Mouse (Mus musculus) cerebellum, postnatal 4 days (tissue): ENCODE results near the gene Gm28051.

Experiments used
- DNase-seq, 2 experiments: peaks; one replicate each; pipeline ENCODE4 v3.0.0; 2022; ENCODE audit warnings: low spot score in 2 of 2, mixed read lengths in 1 of 2

Gm28051 gene

GRCm38 (mm10) chr12:102705906-102706640, 51.5 kb downstream of the Gm28051 start:
- no peak for DNase-seq

DNA sequence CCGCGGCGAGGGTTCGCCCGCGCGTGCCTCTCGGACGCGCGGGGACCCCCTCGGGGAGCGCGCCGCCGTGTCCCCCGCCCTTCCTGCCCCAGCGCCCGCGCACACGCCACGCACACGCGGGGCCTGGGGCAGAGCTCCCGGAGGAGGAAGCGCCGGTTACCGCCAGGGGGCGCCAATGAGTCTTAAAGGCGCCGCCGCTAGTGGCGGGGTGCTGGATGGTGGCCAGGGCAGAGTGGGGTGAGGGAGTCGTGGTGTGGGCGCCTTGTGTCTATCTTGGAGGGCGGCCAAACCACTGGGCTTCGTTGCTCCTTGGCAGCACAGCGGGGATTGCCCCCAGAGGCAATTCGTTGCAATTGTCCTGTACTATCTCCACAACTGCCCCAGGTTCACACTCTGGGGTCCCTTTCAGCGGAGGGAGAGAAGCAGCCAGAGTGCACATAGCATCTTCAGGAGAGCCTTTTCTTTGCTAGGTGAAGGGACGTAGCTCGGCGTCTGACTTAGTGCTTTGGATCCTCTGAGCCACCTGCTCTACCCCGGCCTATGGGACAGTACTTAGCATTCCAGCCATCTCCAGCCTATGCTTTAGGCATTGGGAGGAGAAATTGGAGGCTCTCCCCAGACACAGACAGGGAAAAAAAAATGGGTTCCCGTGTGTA, 52.2 kb downstream of the Gm28051 start:
- DNase-seq = peak; percentile 82 to 92

DNA sequence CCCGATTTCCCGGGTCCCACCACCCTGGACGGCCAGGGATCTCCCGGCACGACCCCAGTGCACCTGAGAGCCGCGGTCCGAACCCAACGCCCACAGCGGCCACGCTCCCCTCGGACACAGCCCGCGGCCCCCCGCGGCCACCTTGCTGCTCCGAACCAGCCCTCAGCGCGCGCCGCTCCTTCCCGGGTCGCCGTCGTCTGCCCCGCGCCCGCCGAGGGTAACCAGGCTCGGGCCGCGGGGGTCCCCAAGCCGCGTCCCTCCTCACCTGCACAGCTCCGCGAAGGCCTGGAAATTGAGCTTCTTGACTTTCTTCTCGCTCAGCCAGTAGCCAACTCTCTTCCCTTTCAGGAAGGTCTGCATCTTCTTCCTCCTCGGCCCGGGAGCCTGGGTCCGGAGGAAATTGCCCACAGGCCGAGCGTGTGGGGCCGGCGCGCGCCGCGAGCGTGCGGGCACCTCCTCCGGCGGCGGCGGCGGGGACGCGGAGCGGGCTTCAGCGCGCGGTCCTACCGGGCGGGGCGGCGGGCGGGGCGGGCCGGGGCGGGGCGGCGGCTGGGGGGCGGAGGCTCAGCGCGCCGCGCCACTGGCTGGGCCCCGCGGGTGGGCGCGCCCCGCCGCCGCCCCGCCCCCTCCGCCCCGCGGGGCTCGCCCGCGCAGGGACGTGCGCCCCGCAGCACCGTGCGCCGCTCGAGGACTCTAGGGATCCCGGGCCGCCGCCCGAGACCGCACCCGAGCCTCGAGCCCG, 52.9 kb downstream of the Gm28051 start, which contains the start of gene Itpk1:
Gene Itpk1 (minus strand): TSS at position 474 of the 742 bp plus-strand sequence.
- DNase-seq = peak; percentile 39 to 49

DNA sequence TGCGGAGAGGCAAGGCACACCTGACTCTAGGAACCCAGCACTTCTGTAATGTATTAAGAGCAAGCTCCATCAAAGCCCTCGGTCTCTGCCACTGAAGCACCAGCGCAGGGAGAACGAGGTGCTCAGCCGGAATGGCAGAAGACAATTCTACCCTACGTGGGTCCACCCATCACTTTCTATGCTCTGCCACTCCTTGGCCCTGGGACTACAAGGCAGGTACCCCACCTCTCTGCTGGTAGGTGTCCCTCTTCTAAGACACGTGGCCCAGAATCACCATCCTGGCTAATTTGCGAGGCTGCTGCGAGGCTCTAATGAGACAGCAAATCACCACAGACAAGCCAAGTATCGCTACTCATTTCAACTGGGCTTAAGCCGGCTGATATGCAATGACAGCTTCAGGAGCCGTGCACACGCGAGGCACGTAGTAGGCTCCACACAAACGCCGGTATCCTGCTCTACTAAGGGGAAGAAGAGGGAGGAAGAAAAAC, 53.6 kb downstream of the Gm28051 start:
- DNase-seq = no peak

DNA sequence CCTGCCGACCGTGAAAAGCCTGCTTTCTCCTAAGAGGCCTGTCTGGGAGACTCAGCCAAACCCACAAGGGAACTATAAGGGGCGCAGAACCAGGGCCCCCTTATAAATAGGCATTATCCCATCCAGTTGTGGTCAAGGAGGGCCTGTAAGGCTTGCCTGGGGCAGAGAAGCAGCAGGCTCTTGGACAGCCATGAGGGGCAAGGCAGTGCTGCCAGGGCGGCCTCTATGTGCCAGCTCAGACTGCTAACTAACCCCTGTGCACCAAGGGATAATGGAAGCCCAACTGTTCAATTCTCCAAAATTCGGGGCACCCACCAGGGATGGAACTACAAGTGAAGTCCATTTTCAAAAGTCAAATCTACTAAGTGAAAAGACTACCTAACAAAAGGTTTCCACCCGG, 54.1 kb downstream of the Gm28051 start:
- no peak for DNase-seq

DNA sequence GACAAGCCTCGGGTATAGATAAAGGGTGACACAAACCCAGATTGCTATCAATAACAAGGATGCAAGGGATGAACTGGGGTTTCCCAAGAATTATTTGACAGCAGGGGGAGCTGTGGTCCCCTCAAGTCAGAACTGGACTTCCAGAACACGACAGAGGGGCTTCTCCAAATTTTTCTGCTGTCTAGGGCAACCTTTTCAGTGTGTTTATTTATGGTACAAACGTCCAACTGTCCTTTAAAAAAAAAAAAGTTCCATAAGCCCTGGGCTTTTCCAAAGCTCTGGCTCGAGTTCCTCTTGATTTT, 54.5 kb downstream of the Gm28051 start:
- peak in 1 of 2 experiments; percentile 45 for DNase-seq

GRCm38 (mm10) chr12:102702356-102703110, 55.0 kb downstream of the Gm28051 start:
- DNase-seq = peak; percentile 68 to 83

DNA sequence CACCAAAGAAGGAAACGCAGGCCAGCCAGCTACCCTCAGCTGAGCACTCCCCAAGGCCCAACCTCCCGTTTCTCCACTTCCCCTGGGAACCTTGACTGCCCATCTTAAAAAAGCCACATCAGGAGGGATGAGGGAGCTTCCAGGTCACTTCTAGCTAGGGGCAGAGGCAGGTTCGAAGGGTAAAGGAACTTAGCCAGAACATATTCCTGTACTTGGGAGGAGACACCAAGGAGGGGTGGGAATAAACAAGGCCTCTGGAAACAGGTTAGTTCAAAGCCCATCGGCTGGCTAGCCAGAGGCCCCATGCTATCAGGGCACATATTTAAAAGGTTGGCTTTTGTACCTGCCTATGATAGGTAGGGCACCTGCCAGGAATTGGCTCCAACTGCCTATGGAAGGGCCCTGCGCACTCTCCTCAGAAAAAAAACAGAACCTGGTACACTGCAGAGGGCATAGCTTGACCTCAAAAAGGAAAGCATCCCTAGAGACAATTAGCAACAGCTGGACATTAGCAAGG, 55.8 kb downstream of the Gm28051 start:
- no peak for DNase-seq

GRCm38 (mm10) chr12:102700453-102700852, 57.1 kb downstream of the Gm28051 start:
- DNase-seq = no peak

DNA sequence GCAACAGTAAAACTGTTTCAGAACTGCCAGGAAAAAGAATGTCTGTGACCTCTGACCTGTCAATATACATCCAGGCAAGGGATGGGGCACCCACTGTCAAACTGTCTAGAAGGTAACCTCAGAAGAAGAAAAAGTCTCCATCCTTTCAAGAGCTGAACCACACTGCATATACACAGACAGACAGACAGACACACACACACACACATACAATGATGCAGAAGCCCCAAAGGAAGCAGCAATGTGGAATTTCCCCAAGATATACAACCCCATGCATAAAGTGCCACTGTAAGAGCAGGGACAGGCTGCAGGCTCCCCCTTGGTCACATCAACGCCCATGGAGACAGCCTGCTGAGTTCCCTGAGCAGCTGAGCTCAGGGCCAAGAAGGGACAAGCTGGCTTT, 58.4 kb downstream of the Gm28051 start:
- DNase-seq = no peak

DNA sequence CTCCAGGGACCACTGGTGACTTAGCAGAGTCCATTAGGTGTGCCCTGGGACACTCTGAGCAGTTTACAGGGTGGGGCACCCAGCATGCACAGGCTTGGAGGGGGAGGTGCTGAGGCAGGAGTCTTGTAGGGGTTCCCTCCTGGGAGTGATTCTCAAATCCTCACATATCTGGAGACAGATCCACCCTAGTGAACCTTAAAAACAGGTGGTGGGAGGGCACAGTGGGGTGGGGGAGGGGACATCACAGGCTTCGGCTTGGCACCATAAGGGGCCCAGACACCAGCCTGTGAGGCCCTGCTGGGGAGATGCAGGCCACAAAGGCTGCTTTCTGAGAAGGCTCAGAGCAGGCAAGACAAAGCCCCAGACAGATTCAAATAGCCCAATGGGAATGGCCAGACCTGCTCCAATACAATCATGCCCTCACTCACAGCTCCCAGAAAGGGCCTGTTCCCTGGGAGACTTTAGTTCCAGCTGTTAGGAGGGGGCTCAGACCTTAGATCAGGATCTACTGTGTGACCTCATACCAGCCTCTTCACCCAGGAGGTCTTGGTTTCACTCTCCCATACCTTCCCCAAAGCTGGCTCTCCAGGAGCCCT, 59.4 kb downstream of the Gm28051 start:
- no peak for DNase-seq

- DNase-seq = no peak
Observed at GRCm38 (mm10) chr12:102697381-102697780, 60.2 kb downstream of the Gm28051 start.

DNA sequence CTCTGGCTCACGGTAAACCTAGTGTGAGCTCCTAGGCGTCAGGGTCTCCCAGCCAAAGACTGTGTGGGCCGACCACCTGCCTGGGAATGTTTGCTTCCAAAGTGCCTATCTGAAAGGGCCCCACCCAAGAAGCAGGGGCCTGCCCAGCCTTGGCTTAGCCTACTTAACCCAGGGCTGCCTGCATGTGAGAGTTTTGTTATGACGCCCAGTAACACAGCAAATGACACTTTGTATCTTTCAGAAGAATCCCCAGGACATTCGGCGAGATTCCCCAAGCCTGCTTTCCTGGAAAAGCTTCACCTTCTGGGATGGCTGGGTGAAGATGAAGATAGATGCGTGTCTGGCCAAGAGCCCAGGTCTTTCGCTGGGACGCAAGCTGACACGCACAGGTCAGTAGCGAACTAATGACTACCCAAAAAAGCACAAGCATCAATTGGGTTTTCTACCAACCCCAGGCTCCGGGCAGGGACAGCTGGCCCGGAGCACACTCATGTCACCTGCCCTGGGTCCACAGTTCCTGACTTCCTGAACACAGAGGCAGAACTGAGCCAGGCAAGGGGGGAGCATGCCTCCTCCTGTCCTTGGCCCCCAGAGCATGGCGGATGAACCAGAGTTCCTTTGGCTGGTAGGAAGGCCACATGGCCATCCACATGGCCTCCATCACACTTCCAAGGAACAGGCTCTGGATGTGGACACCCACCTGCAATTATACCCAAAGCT, 60.8 kb downstream of the Gm28051 start:
- DNase-seq = no peak

GRCm38 (mm10) chr12:102695369-102696239, 62.0 kb downstream of the Gm28051 start:
- DNase-seq = no peak

DNA sequence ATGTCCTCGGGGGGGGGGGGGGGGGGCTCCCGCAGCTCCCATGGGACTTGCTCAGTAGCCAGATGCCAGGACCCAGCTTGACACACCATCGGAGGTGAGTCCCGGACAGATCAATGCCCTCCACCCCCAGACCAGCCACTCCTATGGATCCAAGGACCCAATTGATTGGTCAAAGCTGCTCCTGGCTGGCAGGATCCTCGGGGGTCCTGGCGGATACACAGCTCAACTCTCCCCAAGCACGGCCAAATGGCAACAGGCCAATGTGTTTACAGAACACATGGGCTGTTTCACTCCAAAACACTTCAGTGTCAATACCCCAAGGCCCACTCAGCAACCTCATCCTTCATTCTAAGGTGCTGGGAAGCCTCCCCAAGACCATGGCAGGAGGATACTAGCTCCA, 65.8 kb downstream of the Gm28051 start:
- no peak for DNase-seq

- no peak for DNase-seq
Observed at GRCm38 (mm10) chr12:102691180-102691579, 66.4 kb downstream of the Gm28051 start.

DNA sequence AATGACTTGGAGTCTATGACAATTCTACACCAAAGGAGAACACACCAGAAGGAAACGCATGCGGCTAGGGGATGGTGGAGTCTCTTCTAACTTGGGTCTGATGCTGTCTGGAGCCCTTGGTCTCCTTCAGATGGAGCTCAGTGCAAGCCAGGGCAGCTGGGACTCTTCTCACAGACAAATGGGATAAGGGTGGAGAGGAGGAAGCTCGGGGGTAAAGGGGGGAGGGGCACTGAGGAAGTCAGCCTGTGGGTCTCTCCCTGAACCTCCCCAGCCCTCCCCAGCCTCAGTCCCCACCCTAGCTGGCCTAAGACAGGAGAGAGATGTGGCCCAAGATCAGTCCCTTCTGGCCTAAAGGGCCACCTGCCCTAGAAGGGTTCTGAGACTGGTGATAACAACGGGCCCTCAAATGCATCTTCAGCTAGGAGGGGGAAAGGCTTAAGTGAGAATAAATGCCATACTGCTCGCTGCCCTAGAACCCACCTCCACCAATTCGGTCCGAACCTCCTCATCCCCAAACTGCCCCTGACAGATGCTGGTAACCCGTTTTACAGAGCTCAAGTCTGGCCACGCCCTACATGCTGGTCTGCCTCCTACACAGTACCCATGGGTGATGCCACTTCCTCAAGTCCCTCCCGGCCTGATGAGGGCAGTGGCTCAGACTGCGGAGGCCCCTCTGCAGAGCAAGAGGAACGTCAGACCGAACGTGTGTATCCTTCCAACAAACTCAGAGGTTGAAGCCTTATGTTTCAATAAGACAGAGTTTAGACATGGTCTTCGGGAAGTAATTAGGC, 67.6 kb downstream of the Gm28051 start:
- DNase-seq = no peak

DNA sequence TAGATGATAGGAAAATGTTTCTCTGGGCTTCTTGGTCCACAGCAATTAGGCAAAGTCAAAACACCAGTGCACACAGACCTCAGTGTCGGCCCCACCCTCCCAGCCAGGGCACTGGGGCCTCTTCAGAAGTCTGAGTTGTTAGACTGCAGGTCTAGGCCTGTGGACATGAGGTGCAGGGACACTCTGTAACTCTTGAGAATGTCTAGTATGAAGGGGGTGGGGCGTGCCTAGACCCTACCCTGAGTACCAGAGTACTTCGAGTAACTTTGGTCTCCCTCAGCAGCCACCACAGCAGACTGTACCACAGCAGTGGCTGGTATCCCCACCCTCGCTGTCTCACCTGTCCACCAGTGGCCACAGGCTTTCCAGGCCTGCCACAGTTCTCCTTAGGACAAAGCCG, 71.2 kb downstream of the Gm28051 start:
- no peak for DNase-seq

DNA sequence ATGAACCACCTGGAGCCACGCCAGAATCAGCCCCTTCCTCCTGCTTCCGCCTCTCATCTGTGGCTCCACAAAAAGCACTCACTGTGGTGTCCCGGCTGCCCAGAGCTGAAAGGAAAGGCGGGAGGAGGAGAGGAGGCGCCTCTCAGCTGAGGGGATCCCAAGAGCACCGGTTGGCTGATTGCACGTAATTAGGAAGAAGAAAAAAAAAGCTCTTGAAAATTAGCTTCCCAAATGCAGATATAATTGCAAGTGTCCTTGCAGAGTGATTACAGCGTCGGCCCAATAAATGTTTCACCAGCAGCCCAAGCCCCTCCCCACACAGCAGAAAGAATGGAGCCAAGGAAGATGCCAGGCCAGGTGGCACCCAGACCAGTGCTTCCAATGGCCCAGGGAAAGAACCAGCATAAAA, 72.0 kb downstream of the Gm28051 start:
- DNase-seq = no peak
